Mouse (Mus musculus) megakaryocyte, embryonic 14.5 days (primary cell): ENCODE measurements around the gene Ucma.

Source experiments
- FLI1 ChIP-seq: IDR thresholded peaks from 2 replicates; pipeline ENCODE4 v1.6.1; 2012; ENCODE audit warnings: low read length, inconsistent platforms, mixed read lengths
- GATA1 ChIP-seq: IDR thresholded peaks from 3 replicates; pipeline ENCODE4 v1.6.1; 2012; ENCODE audit warnings: mixed read lengths, low read length, inconsistent platforms, borderline replicate concordance

DNA sequence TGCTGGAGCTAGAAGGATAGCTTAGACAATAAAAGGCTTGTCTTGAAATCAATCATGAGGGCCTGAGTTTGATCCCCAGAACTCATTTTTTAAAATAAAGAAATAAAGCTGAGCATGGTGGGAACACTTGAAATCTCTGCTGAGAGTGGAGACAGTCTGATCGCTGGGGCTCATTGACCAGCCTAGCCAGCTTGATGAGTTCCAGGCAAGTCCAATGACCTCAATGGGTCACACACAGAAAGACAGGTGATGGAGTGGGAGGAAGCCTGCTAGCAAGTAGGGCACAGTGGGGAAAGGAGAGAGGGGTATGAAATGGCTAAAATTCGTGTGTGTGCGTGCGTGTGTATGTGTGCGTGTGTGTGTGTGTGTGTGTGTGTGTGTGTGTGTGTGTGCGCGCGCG, 41.4 kb upstream of the Ucma start:
- no peak for TF ChIP-seq GATA1
- no peak for TF ChIP-seq FLI1
